Mouse (Mus musculus): ENCODE measurements at regions not wholly inside any gene's neighbourhood (a gene's known extent, or its start where the extent isn't known, plus 50 kb on each side); places are given as distances from the start of the nearest gene placed in this dataset.

- no peaks in the 10 kb centered on the region for H3K4me1 ChIP-seq (replicated peaks)
- no peak overlapping the region for H3K4me3 ChIP-seq
- no peaks in the 10 kb centered on the region for H3K9me3 ChIP-seq
- WGBS, result 90% methylated on average over 5 of the region's 5 CpGs
- H3K27ac ChIP-seq, result no peak overlapping the region
- no peak for DNase-seq (ENCODE audit: low spot score)
- H3K27me3 ChIP-seq (ENCODE audit: insufficient read depth, poor library complexity, severe bottlenecking), result no peaks in the 10 kb centered on the region
- H3K36me3 ChIP-seq, result no peaks in the 10 kb centered on the region
Observed at GRCm38 (mm10) chr9:111800869-111801268, 110.7 kb upstream of the Stac start.

- Histone ChIP-seq H3K27ac (no peak overlapping the region), H3K36me3 (no peaks in the 10 kb centered on the region), H3K27me3 (ENCODE audit: insufficient read depth, poor library complexity, severe bottlenecking) (no peaks in the 10 kb centered on the region), H3K9me3 (no peaks in the 10 kb centered on the region), H3K4me1 (replicated peaks) (no peaks in the 10 kb centered on the region), H3K4me3 (no peak overlapping the region)
- WGBS, result 94% methylated on average over 3 of the region's 3 CpGs
- no peak for DNase-seq (ENCODE audit: low spot score)
Observed at GRCm38 (mm10) chr9:111778981-111779380, 88.8 kb upstream of the Stac start.

- no peaks in the 10 kb centered on the region for H3K36me3 ChIP-seq
- no peak overlapping the region for H3K27ac ChIP-seq
- no peaks in the 10 kb centered on the region for H3K4me1 ChIP-seq (replicated peaks)
- no peak for DNase-seq (ENCODE audit: low spot score)
- 90% methylated on average over 13 of the region's 13 CpGs for WGBS
- no peaks in the 10 kb centered on the region for H3K27me3 ChIP-seq (ENCODE audit: insufficient read depth, poor library complexity, severe bottlenecking)
- H3K9me3 ChIP-seq, result no peaks in the 10 kb centered on the region
- H3K4me3 ChIP-seq, result no peak overlapping the region
Observed at GRCm38 (mm10) chr9:111777433-111778135, 87.4 kb upstream of the Stac start.

- Histone ChIP-seq H3K27ac (no peak overlapping the region), H3K27me3 (ENCODE audit: insufficient read depth, poor library complexity, severe bottlenecking) (no peaks in the 10 kb centered on the region), H3K9me3 (no peaks in the 10 kb centered on the region), H3K36me3 (no peaks in the 10 kb centered on the region), H3K4me3 (no peak overlapping the region), H3K4me1 (replicated peaks) (no peaks in the 10 kb centered on the region)
- 93% methylated on average over 4 of the region's 4 CpGs for WGBS
- no peak for DNase-seq (ENCODE audit: low spot score)
Observed at GRCm38 (mm10) chr9:111774229-111774628, 84.1 kb upstream of the Stac start.

GRCm38 (mm10) chr9:111762653-111763468 is 72.7 kb upstream of the Stac start:
- 89% methylated on average over 11 of the region's 11 CpGs for WGBS
- H3K4me3 ChIP-seq, result no peak overlapping the region
- no peaks in the 10 kb centered on the region for H3K9me3 ChIP-seq
- no peaks in the 10 kb centered on the region for H3K27me3 ChIP-seq (ENCODE audit: insufficient read depth, poor library complexity, severe bottlenecking)
- no peak overlapping the region for H3K27ac ChIP-seq
- no peaks in the 10 kb centered on the region for H3K36me3 ChIP-seq
- no peak for DNase-seq (ENCODE audit: low spot score)
- H3K4me1 ChIP-seq (replicated peaks), result no peaks in the 10 kb centered on the region

GRCm38 (mm10) chr9:111755235-111755634 is 65.1 kb upstream of the Stac start:
- 91% methylated on average over 10 of the region's 10 CpGs for WGBS
- Histone ChIP-seq H3K27me3 (ENCODE audit: insufficient read depth, poor library complexity, severe bottlenecking) (no peaks in the 10 kb centered on the region), H3K9me3 (no peaks in the 10 kb centered on the region), H3K27ac (no peak overlapping the region), H3K4me3 (no peak overlapping the region), H3K4me1 (replicated peaks) (no peaks in the 10 kb centered on the region), H3K36me3 (no peaks in the 10 kb centered on the region)
- no peak for DNase-seq (ENCODE audit: low spot score)

GRCm38 (mm10) chr9:111746151-111746550 is 56.0 kb upstream of the Stac start:
- Histone ChIP-seq H3K27ac (no peak overlapping the region), H3K9me3 (no peaks in the 10 kb centered on the region), H3K4me1 (replicated peaks) (no peaks in the 10 kb centered on the region), H3K27me3 (ENCODE audit: insufficient read depth, poor library complexity, severe bottlenecking) (no peaks in the 10 kb centered on the region), H3K36me3 (no peaks in the 10 kb centered on the region), H3K4me3 (no peak overlapping the region)
- WGBS, result 85% methylated on average over 6 of the region's 6 CpGs
- DNase-seq (ENCODE audit: low spot score), result no peak

- H3K4me1 ChIP-seq (replicated peaks), result no peaks in the 10 kb centered on the region
- H3K27me3 ChIP-seq (ENCODE audit: insufficient read depth, poor library complexity, severe bottlenecking), result no peaks in the 10 kb centered on the region
- no peaks in the 10 kb centered on the region for H3K36me3 ChIP-seq
- no peaks in the 10 kb centered on the region for H3K9me3 ChIP-seq
- WGBS, result 59% methylated on average over 3 of the region's 3 CpGs
- DNase-seq (ENCODE audit: low spot score), result no peak
- no peak overlapping the region for H3K4me3 ChIP-seq
- no peak overlapping the region for H3K27ac ChIP-seq
Observed at GRCm38 (mm10) chr9:111745206-111745605, 55.1 kb upstream of the Stac start.

All from hindbrain, embryonic 10.5 days (tissue).